Mouse (Mus musculus) right cerebral cortex, postnatal 36 days (tissue): Measurements from ENCODE around the gene Ncor2.

Experiments
- DNase-seq, 2 experiments: peaks; one replicate each; pipeline ENCODE4 v3.0.0; 2022; ENCODE audit warnings: low spot score in 2 of 2, mixed read lengths in 1 of 2

Gene Ncor2

DNA sequence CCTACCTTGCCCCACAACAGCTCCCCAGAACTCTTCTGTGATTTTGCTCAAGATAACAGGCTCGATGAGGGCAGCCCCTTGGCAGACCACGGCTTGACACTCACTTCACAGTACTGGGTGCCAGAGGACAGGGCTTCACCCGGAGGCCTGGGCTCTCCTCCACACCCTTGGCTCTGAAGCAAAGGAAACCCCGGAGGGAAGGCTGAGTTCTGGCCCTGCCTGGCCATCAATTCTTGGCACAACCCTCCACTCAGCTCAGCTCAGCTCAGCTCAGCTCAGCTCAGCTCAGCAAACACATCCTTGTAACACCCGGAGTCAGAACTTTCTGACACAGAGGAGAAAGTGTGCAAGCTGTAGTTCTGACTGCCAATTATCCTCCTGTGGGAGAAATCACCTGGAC, 30.3 kb downstream of the Ncor2 start:
- no peak for DNase-seq

DNA sequence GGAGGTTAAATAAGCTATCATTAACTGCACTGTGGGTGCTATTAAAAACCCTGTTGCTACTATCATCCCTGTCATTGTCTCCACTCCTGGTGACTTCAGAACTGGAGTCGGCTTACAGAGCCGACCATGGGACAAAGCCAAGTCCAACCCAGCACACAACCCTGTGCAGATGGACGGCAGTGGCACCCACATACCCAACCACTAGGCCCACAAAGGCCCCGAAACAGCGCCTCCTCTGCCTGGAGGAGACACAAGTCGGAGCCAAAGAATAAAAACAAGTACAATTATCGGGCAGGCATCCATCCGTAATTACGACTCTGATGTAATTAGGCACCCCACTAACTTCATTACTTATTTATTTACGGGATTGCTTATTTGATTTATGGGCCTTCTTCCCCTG, 30.8 kb downstream of the Ncor2 start:
- no peak for DNase-seq

DNA sequence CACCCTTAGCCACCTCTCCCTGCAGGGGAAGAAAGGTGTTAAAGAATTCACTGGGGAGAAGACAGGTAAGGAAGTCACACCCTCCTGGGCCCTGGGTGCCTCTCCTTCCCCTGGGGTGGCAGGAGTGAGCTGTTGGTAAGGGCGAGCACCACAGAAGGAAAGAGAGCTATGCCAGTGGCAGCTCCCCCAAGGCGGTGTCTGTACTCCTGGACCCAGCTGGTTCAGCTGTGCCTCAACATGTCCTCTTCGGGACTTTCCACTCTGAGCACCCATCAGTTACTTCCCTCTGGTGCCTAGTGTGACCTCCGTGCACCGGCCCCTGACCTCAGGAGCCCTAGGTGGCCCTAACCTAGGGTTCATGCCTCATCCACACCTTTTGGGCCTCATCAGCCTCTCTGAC, 31.9 kb downstream of the Ncor2 start:
- no peak for DNase-seq

DNA sequence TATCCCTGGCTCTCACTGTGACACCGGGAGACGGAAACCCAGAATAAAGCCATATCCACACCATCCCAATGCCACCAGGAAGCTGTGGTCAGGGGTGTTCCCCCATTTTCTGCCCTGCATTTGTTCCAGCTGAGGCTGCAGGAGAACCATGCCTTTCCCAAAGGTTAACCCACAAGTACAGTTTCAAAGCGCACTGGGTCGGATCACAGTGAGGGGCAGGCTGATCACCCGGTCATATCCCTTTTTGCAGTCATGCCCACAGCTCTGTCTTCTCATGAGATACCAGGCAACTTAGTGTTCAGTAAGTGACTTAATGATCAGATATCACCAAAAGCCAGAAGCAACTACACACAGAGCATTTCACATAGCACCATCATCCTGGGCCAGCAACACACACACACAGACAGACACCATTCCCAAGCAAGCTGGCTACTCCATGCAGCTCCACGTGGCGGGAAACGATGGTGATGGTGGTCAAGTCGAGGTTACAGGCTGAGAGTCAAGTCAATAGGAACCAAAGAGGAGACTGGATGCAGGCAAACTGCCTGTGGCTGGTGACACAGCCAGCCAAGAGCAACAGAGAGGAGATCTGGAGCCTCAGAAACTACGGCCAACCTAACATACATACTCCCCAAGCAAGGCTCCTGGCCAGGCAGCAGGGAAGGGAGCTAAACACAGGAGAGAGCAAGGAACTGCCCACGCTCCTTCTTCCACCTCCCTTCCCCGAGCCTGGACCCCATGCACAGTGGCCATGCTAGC, 35.7 kb downstream of the Ncor2 start:
- no peak for DNase-seq

DNA sequence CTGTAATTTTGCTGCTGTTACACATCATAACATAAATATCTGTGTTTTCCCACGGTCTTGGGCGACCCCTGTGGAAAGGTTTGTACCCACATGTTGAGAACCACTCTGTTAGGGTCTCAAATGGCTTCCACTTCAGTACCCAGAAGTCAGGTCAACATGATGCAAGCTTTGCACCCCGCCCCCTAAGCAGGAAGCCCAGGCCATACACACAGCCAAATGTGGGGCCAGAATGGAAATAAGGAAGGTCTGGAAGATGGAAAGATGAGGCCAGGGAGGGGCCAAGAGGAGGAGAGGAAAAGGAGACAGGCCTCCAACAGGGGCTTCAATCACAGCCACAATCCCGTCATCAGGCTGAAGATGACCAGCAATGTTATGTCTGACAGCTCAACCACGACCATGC, 37.1 kb downstream of the Ncor2 start:
- no peak for DNase-seq

DNA sequence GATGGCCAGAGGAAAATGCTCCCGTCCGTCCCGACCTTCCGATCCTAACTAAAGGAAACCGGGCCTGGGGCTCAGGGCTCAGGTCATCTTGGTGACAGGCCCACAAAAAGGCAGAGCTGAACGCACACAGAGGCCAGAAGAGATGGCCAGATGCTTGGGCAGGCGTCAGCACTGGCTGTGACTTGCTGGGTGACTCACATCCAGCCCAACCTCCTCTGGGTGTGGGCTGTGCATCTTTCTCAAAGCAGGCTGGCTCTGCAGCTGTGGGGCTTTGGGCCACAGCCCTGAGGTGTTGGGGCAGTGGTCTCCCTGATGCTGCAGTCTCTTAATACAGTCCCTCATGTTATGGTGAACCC, 37.5 kb downstream of the Ncor2 start:
- DNase-seq = peak in 1 of 2 experiments; percentile 71

DNA sequence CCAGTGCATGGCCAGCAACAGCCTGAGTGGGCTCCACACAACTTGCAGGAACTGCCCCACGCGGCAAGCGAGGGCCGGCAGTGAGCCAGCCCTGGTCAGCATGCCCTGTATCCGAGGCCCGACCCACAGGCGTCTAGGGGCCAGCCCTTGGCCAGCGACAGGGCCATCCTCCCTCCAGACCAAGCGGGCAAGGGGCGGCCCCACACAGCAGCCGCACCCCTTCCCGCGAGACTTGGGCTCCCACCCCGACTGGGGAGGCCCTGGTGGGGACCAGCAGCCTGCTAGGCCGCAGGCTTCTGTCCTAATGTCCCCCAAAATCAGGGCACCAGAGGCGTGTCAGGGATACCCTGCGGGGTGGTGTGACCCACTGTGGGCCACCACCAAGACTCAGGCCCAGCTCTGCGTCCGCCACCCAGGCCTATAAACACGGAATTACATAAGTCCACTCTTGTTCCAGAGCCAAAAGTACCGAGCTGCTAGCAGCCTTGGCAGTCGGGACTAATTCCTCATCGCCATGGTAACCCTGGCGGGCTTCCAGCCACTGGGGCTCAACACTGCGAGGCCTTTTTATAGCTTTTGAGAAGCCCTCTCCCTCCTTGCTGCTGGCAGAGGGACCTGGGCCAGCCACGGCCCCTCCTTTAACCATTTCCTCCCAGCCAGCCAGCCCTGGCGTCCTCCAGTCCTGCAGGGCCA, 38.0 kb downstream of the Ncor2 start:
- DNase-seq = peak; percentile 98 to 99

DNA sequence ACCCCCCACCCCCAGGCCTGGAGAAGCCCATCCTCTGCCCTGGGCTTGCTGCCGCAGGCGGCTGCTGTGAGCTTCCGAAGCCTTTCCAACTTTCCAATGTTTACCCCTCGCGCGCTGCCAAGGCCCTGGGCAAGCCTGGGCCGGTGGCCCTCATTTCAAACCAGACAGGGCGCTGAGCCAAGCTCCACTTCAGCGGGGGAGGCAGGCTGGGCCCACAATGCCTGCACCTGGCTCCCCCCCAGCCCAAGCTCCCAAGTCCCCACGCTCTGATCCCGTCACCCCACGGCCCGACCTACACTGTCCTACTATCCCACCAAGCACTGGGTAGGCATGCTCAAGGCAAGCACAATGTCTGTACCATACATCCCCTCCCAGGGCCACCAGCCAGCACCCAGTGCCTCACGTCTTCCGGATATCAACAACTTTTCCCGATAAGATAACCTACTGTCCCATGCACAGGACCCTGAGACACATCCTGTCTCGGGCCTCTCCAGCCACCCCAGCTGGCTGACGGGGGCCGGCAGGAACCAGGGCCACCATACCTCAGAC, 38.8 kb downstream of the Ncor2 start:
- peak in 1 of 2 experiments; percentile 66 for DNase-seq

DNA sequence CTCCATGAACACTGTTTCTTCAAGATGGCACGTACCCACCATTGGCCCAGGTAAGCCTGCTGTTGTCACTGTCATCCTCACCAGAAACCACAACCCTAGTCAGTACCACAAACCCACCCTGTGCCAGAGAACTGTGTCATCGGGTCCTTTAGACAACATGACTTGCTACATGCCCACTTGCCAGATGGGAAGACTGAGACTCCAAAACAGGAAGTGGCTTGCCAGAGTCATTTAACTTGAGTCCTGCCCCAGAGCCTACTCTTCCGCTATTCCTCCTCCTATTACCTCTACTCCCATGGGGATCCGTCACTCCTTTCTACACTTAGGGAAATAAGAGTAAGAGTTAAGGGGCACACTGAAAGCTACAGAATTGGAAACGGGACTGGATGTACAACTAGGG, 39.4 kb downstream of the Ncor2 start:
- no peak for DNase-seq

DNA sequence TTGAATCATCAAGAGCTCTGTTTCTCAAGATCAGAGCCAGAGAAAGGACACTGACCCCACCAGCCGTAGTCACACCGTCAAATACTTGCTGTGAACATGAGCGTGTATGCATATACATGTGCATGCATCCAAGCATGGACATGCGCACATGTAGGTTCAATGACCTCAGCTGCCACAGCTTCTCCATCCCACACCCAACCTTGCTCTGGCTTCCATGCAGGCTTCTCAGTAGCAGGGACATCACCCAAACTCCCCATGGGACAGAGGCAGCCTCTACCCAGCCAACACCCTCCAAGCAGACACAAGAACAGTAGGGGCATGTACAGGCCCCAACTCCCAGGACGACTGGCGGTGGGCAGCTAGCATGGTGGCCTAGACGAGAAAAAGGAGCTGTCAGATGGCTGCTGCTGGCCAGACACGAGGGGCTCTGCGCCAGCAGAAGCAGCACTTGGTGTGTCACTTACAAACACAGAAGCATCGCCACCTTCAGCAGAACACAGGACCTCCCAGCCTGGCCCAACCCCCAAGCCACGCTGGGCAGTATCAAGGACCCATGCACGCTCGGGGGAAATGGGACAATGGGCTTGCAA, 40.1 kb downstream of the Ncor2 start:
- DNase-seq = no peak

DNA sequence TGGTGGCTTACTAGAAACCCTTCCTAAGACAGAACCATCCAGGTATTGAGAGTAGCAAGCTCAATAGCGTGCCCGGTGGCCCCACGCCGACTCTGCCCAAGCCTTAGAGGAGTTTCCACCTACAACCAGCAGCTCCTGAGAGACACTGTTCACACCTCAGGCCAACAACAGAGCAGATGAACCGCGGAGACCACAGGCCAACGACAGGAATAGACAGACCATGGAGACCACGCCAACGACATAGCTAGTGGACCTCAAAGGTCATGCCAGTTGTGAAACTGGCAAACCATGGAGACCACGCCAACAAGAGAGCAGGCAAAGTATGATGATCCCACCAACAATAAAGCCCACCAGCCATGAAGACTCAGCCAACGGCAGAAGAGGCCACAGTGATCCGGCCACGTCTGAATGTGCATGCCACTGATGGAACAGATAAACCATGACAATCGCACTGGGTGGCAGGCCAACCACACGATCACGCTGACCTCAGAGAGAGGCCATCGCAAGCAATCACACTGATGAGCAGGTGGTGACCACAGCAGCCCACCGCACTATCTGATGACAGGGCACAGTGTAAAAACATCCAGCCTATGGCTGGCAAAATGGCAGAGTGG, 41.2 kb downstream of the Ncor2 start:
- no peak for DNase-seq

DNA sequence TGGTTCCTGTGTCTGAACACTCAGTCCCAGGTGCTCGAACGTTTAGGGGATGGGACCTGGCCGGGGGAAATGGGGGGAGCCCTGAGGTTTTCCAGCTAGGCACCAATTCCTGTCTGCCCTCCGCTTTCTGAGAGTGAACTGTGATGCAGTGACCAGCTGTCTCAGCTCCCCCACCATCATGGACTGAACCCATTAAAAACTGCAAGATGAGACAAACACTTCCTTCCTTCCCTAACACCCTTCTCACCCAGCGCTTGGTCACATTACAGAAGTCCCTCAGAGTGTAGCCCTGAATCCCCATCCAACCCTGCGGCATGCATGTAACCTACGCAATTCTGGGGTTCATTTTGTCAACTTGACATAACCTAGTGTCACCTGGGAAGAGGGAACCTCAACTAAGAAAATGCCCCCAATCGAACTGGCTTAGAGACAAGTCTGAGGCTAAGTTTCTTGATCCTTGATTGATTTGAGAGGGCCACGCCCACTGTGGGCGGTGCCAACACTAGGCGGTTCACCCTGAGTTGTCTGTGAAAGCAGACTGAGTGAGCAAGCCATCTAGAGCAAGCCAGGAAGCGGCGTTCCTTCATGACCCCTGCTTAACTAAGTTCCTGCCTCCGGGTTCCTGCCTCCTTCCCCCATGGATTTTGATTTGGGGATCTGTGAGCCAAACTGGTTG, 41.9 kb downstream of the Ncor2 start:
- DNase-seq = no peak

DNA sequence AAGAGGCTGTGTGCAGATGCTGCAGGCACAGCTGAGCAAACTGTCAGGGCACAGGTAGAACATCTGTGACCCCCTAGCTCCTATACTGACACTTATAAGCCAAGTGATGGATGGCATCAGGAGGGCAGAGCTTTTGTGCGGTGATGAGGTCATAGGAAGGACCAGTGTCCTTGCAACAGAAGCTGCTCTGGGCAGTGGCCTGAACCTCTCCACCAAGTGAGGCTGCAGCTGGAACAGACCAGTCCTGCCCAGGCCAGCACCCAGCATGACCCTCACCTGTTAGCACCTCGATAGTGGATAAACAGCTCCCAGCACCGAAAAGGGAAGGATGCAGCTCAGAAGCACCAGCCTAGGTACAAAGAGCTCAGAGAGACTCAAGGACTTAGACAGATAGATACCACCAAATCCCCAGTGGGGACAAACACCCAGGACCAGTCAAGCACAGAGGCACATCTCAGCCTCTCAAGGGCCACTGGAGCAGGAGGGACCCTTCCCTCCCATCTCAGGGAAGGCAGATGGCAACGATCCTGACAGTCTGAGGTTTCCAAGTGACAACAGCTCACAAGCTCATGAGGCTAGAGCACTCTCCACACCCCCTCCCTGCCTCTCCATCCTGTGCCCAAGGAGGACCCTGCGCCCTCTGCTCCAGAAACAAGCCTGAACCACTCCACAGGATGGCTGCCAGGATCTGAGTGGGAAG, 42.6 kb downstream of the Ncor2 start:
- DNase-seq = no peak

DNA sequence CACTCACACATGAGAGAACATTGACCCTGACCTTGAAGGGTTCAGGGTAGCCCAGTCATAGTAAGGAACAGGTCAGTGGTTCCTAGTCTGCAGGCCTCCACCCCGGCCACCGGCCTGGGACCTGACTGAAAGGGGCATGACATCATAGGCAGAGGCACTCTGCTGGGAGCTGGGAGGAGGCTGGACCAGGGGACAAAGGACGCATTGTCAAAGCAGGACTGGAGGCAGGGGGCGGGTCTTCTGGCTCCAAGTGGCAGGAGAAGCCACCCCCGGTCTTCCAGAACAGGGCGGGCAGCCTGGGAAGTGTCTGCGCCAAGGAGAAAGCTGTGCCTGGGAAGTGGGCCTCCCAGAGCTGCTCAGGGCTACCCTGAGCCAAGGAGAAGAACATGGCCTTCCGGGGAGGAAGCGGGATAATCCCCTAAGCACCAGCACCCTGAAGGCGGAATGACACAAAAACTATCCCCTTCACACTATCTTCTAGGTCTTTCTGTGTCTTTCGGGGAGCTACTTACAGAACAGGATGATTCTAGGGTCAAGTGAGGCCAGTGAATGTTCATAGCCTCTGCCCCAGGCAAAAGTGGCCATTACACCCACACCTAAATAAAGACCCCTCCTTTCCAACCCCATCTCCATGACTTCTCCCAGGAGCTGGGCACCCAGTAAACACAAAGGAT, 44.1 kb downstream of the Ncor2 start:
- peak; percentile 56 to 65 for DNase-seq

DNA sequence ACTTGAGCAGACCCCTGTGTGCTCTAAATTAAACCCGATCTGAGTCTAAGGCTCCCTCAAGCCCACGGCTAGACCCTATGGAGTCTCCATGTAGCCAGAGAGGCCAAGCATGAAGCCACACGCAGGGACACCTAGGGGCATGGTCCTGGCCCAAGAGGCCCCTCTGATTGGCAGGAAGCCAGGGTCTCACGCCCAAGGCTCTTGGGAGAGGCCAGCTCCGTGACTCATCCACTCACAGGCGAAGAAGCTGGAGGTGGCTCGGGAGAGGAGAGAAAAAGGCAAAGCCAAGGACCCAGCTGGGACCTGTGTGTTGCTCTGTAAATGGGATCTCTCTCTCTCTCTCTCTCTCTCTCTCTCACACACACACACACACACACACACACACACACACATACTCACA, 44.6 kb downstream of the Ncor2 start:
- no peak for DNase-seq

DNA sequence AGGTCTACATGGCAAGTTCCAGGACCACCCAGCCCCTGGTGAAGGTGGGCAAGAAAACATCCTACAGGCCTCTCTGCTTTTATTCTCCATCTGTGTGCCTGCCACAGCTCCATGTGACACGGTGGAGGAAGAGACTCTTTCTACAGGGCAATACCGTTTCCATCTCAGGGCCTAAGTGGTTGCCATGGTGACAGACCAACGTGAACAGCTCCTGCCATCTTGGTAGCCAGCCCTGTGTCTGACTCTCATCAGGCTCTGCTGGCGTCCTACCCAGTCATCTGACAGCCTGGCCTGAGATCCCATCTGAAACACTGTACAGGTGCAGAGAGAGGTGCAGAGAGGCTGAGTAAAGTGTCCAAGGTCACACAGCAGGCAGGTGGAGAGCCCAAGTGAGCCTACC, 45.4 kb downstream of the Ncor2 start:
- DNase-seq = no peak

DNA sequence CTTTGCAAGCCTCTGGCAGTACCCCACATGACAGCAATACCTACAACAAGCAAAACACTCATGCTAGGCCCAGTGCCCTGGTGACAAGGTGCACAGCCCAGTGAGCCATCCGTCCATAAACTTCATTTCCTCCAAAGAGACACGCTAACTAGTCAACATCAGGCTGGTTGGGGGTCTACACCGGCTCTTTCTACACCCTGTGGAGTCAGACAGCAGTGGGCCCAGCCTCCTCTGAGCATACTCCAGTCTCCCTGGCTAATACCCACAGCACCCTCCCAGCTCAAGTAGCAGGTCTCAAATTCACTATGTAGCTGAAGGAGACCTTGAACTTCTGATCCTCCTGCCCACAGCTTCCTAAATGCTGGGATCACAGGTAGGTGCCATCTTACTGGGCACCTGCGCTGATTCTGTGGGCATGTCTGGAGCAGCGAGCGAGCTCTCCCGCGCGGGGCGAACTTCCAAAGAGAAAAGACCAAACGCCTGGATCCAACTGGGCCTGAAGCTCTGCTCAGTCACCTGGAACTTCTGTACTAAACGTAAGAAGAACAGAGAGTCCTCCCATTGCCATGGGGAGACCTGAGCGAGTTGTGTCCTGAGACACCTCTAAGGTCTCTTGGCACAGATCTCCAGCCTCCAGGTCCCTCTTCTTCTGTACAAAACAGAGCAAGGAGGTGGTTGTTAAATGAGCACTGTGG, 46.3 kb downstream of the Ncor2 start:
- no peak for DNase-seq

DNA sequence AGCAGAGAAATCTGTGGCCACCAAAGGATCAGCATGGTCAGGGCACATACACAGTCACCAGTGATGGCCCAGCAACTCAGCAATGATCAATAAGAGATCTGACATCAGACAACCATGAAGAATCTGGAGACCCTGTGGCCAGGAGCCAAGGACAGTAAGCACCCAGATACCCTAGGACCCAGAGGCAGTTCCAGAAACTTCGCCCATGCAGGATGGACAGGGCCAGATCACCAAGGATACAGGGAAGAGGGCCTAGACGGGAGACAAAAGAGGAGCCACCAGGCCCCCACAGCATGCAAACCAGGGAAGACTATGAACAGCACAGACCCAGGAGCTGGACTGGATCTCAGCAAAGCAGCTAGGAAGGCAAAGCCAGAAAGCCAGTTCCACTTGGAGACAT, 47.0 kb downstream of the Ncor2 start:
- no peak for DNase-seq

DNA sequence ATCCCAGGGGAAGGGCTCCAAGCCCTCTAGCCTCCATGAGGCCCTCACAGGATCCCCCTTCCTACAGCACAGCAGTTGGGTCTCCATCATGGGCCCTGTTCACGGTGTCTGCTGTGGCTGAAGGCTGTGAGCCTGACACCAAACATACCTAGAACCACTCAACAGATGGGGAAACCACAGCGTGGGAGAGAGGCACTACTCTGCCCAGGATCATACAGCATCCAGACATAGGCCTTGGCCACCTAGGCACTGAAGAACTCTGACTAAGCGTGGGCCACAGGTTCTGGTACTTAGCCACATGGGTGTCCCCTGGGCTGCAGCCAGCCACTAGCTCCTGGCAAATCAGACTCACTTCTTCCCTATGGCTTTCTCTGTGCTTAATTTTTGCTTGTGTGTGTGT, 48.6 kb downstream of the Ncor2 start:
- no peak for DNase-seq

DNA sequence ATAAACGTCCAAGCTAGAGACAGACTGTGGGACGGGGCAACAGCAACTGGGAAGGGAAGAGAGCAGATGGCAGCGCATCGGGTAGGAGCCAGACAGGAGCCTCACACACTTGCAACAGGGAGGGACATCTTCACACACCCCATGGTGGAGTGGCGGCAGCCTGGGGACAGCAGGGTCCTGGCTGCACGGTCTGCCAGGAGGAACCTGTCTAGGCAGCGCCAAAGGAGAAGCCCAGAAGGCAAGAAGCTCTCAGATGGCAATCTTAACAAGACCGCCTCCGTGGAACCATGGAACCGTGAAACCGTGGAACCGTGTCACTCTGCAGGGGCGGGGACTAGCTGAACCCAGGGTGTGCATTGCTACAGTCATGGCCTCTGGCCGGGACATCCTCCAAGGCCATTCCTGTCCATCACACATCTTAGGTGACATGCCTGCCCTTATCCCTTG, 50.1 kb downstream of the Ncor2 start:
- no peak for DNase-seq
